Mouse (Mus musculus) left cerebral cortex, postnatal 25 days (tissue): ENCODE data around the gene Cpb1. TPM values are rescaled to one million over a fixed set of nuclear protein-coding genes. Genes with fewer than 3 reads are reported as not detected.

ENCODE experiments used
- DNase-seq, 2 experiments: peaks; one replicate each; pipeline ENCODE4 v3.0.0; 2022; ENCODE audit warnings: low spot score in 2 of 2, mixed read lengths in 1 of 2
- intact Hi-C: fragments of 180-260 bp; cut with DNase I; formaldehyde crosslinking; loops from one replicate; pipeline ENCODE4 v1.15.1; 2025
- microRNA-seq, 2 experiments: library from miRNA; unstranded; fragments of <30 nt; microRNA quantifications; one replicate each; pipeline ENCODE4 v1.2.0; 2022
- total RNA-seq, 2 experiments: library from RNA; stranded (reverse); gene quantifications; 2 replicates each; pipeline ENCODE4 v1.2.3; 2021

Cpb1 gene
- total RNA-seq, 2 experiments from 2014 or later, result 0.34 TPM; not detected in 1

DNA sequence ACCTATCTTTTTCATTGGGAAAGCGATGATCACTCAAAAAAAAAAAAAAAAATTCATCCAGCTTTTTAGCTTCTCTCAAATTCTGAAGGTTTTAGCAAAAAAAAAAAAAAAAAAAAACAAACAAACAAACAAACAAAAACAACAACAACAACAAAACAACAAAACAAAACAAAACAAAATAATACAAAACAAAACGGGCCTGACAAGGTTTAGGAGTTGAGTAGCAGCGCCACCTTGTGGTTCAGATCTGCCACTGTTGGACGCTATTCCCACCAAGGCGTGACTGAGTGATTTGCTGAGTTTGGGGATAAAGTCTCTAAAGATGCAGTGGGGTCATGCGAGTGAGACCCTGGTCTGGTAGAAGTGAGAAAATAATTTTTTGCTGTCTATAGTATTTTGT is 76.7 kb downstream of the Cpb1 start:
- intact Hi-C loops, result loop anchor here (2.0 to 5.0 kb wide), 2 partner anchors 294 to 677 kb away; no protein-coding TSS in a partner anchor
- peak; percentile 37 to 52 for DNase-seq

Small RNAs within 50 kb of the gene (microRNA-seq; reads per million reads assigned to microRNA genes)
- 0 reads per million in 2 experiments for gene Mir7007

Other genes starting within 250 kb of the Cpb1 start
- gene Hps3, start 240.4 kb downstream of the Cpb1 start, total RNA-seq, result 10 to 100 TPM; 13.4 to 17.3 TPM
- 10 to 100 TPM; 16.0 to 20.3 TPM for gene Hltf, start 217.9 kb downstream of the Cpb1 start, total RNA-seq
- gene Gyg, start 120.4 kb downstream of the Cpb1 start, total RNA-seq, result 10 to 100 TPM; 30.4 to 30.9 TPM
- not detected for gene Cpa3, start 33.6 kb downstream of the Cpb1 start, total RNA-seq
- not detected for gene Agtr1b, start 91.4 kb upstream of the Cpb1 start, total RNA-seq